Mouse (Mus musculus): ENCODE measurements around the gene Ndufaf4. TPM values are rescaled to one million over a fixed set of nuclear protein-coding genes. Genes with fewer than 3 reads are reported as not detected.
A peak's percentile ranks its signal among the peaks of the same experiment; 100 is the strongest.

Gene Ndufaf4
- polyA plus RNA-seq, 1 experiment = 19.7 TPM

DNA sequence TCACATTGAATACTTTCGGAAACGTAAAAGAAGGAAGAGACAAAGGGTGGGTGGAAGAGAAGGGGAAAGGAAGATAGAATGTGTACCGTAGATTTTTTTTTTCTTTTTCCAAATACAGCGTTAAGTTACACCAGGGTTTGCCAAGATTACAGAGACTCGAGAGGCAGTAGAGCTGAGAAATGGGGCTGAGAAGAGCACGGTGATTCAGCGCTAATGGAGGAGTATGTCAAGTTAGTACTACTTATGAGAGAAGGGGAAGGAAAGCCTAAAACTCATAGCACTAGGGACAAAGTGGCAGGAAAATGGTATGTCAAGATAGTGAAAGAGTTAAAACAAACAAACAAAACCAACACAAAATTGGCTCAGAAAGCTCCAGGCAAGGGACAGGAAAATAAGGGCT lies 532 bp upstream of the Ndufaf4 start:
- H3K4me3 ChIP-seq (replicated peaks; ENCODE audit: insufficient read depth, low read depth, low read length) = peak overlapping the region; percentile 97
- H3K4me1 ChIP-seq (ENCODE audit: control insufficient read depth, insufficient read depth, low read length) = no peaks in the 10 kb centered on the region
- H3K27me3 ChIP-seq (ENCODE audit: control insufficient read depth, insufficient read depth, low read length) = no peaks in the 10 kb centered on the region
- no peak for TF ChIP-seq CTCF (IDR thresholded peaks at IDR 0.05; ENCODE audit: borderline replicate concordance, insufficient read depth, low read depth, low read length)
- no peak for TF ChIP-seq POLR2A (IDR thresholded peaks at IDR 0.05; ENCODE audit: borderline replicate concordance, insufficient read depth, low read length)
- DNase-seq = no peak
- H3K27ac ChIP-seq (ENCODE audit: insufficient read depth, low read length) = no peak overlapping the region
- WGBS = 9% methylated on average over 7 of the region's 7 CpGs

DNA sequence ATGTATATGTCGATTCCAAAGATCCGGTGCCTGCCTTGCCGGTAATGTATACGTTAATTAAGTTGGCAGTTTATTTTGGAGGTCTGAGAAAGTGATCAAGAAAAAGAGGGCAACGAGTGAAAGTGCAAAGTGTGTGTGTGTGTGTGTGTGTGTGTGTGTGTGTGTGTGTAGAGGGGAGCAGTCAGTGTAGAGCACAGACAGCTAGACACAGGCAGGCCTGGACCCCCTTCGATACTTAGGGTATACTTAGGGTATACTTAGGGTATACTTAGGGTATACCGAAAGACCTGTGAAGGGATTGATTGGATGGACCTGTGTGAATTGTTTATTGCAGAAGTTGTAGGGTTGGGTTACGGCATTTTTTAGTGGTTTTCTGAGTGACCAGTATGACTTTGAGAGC lies 753 bp downstream of the Ndufaf4 start:
- DNase-seq = peak in 1 of 2 experiments; percentile 12
- 24% methylated on average over 8 of the region's 8 CpGs for WGBS
- peak overlapping the region; percentile 97 for H3K4me3 ChIP-seq (replicated peaks; ENCODE audit: insufficient read depth, low read depth, low read length)
- H3K27ac ChIP-seq (ENCODE audit: insufficient read depth, low read length) = no peak overlapping the region
- H3K4me1 ChIP-seq (ENCODE audit: control insufficient read depth, insufficient read depth, low read length) = no peaks in the 10 kb centered on the region
- TF ChIP-seq CTCF (IDR thresholded peaks at IDR 0.05; ENCODE audit: borderline replicate concordance, insufficient read depth, low read depth, low read length) = no peak
- no peak for TF ChIP-seq POLR2A (IDR thresholded peaks at IDR 0.05; ENCODE audit: borderline replicate concordance, insufficient read depth, low read length)
- H3K27me3 ChIP-seq (ENCODE audit: control insufficient read depth, insufficient read depth, low read length) = no peaks in the 10 kb centered on the region

DNA sequence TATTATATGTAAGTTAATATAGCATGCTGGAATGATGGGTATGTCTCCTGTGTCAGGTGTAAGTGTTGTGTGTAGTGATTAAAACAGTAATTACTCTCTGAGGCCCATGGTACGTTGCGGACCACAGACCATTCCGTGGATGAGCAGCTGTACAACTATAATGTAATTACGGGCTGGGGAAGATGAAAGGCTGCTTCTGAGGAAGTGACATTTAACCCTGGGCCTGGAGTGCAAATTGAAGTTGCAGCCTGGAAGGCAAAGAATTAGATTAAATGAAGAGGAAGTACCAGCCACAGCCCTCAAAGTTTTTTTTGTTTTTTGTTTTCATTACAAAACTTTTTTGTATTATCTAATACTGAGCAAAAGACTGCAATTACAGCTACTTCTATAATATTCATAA lies 1.3 kb downstream of the Ndufaf4 start:
- H3K4me3 ChIP-seq (replicated peaks; ENCODE audit: insufficient read depth, low read depth, low read length) = peak overlapping the region; percentile 16
- no peak overlapping the region for H3K27ac ChIP-seq (ENCODE audit: insufficient read depth, low read length)
- no peak for DNase-seq
- 35% methylated on average over 4 of the region's 4 CpGs for whole genome bisulfite sequencing
- no peaks in the 10 kb centered on the region for H3K4me1 ChIP-seq (ENCODE audit: control insufficient read depth, insufficient read depth, low read length)
- TF ChIP-seq POLR2A (IDR thresholded peaks at IDR 0.05; ENCODE audit: borderline replicate concordance, insufficient read depth, low read length) = no peak
- TF ChIP-seq CTCF (IDR thresholded peaks at IDR 0.05; ENCODE audit: borderline replicate concordance, insufficient read depth, low read depth, low read length) = no peak
- no peaks in the 10 kb centered on the region for H3K27me3 ChIP-seq (ENCODE audit: control insufficient read depth, insufficient read depth, low read length)

DNA sequence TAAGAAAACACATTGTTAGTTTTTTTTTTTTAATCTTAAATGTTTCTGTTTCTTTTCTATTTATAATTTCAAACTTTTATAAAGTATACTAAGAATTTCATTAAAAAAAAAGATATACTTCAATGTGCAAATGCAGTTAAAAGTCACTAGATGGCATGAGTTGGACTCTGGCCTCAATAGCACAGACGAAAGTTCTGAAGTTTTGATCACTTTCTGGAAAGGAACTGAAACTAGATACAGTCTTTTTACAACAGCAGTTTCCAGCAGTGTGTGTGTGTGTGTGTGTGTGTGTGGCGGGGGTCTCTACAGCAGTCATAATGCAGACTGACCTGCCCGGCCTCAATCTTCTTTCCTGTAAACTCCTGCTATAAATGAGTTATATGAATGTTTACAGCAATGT lies 9.9 kb downstream of the Ndufaf4 start:
- TF ChIP-seq POLR2A (IDR thresholded peaks at IDR 0.05; ENCODE audit: borderline replicate concordance, insufficient read depth, low read length) (no peak), CTCF (IDR thresholded peaks at IDR 0.05; ENCODE audit: borderline replicate concordance, insufficient read depth, low read depth, low read length) (no peak)
- Histone ChIP-seq H3K4me3 (replicated peaks; ENCODE audit: insufficient read depth, low read depth, low read length) (no peak overlapping the region), H3K4me1 (ENCODE audit: control insufficient read depth, insufficient read depth, low read length) (no peaks in the 10 kb centered on the region), H3K27me3 (ENCODE audit: control insufficient read depth, insufficient read depth, low read length) (no peaks in the 10 kb centered on the region), H3K27ac (ENCODE audit: insufficient read depth, low read length) (no peak overlapping the region)
- DNase-seq = no peak
- 65% methylated on average over 3 of the region's 3 CpGs for WGBS

DNA sequence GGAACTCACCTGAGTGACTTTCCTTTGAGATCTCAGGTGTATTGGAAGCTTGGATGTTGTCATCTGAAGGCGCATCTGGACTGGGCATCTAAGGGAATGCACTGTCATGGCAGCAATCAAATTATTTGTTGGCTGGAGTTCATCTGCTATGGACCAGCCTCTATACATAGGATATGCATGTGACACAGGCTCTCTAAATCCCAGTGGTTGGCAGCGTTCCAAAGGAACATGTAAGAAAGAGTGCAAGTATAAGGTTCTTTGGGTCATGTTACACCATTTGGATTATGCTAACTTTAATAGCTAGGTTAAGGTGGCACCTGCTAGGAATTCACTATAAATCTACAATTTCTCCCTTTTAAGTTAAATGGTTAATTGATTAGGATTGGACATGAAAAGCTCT lies 17.7 kb downstream of the Ndufaf4 start:
- WGBS = 83% methylated on average over 2 of the region's 2 CpGs
- no peak for DNase-seq
- H3K4me1 ChIP-seq (ENCODE audit: control insufficient read depth, insufficient read depth, low read length) = no peaks in the 10 kb centered on the region
- no peak overlapping the region for H3K27ac ChIP-seq (ENCODE audit: insufficient read depth, low read length)
- no peaks in the 10 kb centered on the region for H3K27me3 ChIP-seq (ENCODE audit: control insufficient read depth, insufficient read depth, low read length)
- H3K4me3 ChIP-seq (replicated peaks; ENCODE audit: insufficient read depth, low read depth, low read length) = no peak overlapping the region
- TF ChIP-seq CTCF (IDR thresholded peaks at IDR 0.05; ENCODE audit: borderline replicate concordance, insufficient read depth, low read depth, low read length) = no peak
- no peak for TF ChIP-seq POLR2A (IDR thresholded peaks at IDR 0.05; ENCODE audit: borderline replicate concordance, insufficient read depth, low read length)

DNA sequence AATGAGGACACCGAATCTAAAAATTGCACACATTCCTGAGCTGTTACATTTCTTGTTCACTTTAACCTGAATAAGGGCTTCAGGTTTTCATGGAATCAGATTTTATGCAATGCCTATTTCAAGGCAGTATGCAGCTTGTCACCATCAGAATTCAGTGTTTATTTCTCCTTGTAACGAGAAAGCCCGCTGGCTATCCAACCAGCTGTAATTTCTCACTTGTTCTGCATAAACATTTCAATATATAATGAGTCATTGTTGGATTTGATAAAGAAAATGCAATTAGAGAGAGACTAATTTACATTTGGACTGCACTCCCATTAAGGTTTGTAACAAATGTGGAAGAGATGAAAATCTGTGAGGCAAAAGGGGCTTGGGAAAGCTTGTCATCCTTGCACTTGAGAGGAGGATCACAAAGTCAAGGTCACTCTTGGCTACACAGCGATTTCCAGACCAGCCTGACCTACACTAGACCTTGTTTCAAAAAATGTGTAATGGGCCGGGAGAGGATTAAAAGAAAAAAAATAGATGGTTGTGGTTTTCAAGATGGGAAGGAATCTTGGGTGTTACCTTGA lies 22.2 kb downstream of the Ndufaf4 start:
- DNase-seq = no peak
- no peak for TF ChIP-seq CTCF (IDR thresholded peaks at IDR 0.05; ENCODE audit: borderline replicate concordance, insufficient read depth, low read depth, low read length)
- TF ChIP-seq POLR2A (IDR thresholded peaks at IDR 0.05; ENCODE audit: borderline replicate concordance, insufficient read depth, low read length) = no peak
- no peaks in the 10 kb centered on the region for H3K27me3 ChIP-seq (ENCODE audit: control insufficient read depth, insufficient read depth, low read length)
- H3K4me3 ChIP-seq (replicated peaks; ENCODE audit: insufficient read depth, low read depth, low read length) = no peak overlapping the region
- H3K27ac ChIP-seq (ENCODE audit: insufficient read depth, low read length) = no peak overlapping the region
- 83% methylated on average over 5 of the region's 5 CpGs for WGBS
- no peaks in the 10 kb centered on the region for H3K4me1 ChIP-seq (ENCODE audit: control insufficient read depth, insufficient read depth, low read length)

DNA sequence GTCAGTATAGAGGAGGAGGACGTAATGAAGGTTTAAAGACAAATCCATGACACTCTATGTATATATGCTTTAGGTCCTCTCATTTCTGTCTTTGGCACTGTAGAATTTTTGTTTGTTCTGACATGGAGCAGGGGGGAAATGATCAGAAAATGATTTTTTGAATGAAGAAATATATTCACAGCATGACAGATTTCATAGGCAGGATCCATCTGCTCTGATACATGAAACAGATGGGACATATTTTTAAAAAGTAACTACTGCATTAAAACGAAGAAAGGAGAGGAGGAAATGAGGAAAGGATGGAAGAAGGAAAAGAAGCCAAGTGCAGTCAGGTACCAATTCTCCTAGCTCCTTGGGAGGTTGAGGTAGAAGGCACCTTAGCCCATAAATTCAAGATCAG lies 26.8 kb downstream of the Ndufaf4 start:
- no peak for TF ChIP-seq CTCF (IDR thresholded peaks at IDR 0.05; ENCODE audit: borderline replicate concordance, insufficient read depth, low read depth, low read length)
- TF ChIP-seq POLR2A (IDR thresholded peaks at IDR 0.05; ENCODE audit: borderline replicate concordance, insufficient read depth, low read length) = no peak
- 48% methylated on average over 2 of the region's 2 CpGs for WGBS

DNA sequence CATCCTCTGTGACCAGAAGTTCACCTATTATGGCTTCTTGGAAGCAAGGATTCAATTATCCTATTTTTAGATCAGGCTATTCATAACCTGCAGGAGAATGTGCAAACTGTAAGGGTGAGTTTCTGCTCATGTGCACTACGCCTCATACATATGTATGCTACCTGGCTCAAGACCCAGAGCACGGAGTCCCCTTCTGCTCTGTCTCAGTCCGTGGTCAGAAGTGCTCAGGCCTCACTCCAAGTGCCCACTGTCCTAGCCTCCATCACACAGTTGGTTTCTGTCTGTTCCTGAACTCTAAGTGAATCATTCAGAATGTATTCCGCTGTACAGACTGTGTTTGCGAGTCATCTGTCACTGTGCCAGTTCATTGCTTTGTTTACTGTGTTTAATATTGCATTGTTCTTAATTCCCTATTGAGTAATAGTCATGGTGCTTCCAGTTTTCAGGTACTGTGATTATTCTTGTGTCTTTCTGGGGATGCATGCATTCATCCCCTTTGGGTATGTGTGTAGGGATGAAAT lies 30.4 kb downstream of the Ndufaf4 start:
- Histone ChIP-seq H3K27me3 (ENCODE audit: control insufficient read depth, insufficient read depth, low read length) (no peaks in the 10 kb centered on the region), H3K4me1 (ENCODE audit: control insufficient read depth, insufficient read depth, low read length) (no peaks in the 10 kb centered on the region), H3K27ac (ENCODE audit: insufficient read depth, low read length) (no peak overlapping the region), H3K4me3 (replicated peaks; ENCODE audit: insufficient read depth, low read depth, low read length) (no peak overlapping the region)
- no peak for DNase-seq
- TF ChIP-seq POLR2A (IDR thresholded peaks at IDR 0.05; ENCODE audit: borderline replicate concordance, insufficient read depth, low read length) (no peak), CTCF (IDR thresholded peaks at IDR 0.05; ENCODE audit: borderline replicate concordance, insufficient read depth, low read depth, low read length) (no peak)
- 41% methylated on average over 5 of the region's 5 CpGs for WGBS

More for the DNA sequence above, 26.8 kb downstream of the Ndufaf4 start:
- Histone ChIP-seq H3K27me3 (ENCODE audit: control insufficient read depth, insufficient read depth, low read length) (no peaks in the 10 kb centered on the region), H3K4me3 (replicated peaks; ENCODE audit: insufficient read depth, low read depth, low read length) (no peak overlapping the region), H3K27ac (ENCODE audit: insufficient read depth, low read length) (no peak overlapping the region), H3K4me1 (ENCODE audit: control insufficient read depth, insufficient read depth, low read length) (no peaks in the 10 kb centered on the region)
- DNase-seq = no peak

Measured in cerebellum, adult 2 months (tissue).